Mouse (Mus musculus) lung, adult 2 months (tissue): Measurements from ENCODE around the gene Iqcd.

Experiments used
- CTCF ChIP-seq: fragments of 200-500 bp; IDR thresholded peaks from 2 replicates; pipeline ENCODE4 v1.5.1; 2011; ENCODE audit warnings: mild to moderate bottlenecking, low read length, control low read depth; ENCODE audit not compliant: insufficient read depth
- POLR2A ChIP-seq: fragments of 200-500 bp; IDR thresholded peaks from 2 replicates; pipeline ENCODE4 v1.6.1; 2011; ENCODE audit warnings: low read depth, mild to moderate bottlenecking, control low read depth, low read length, borderline replicate concordance; ENCODE audit errors: extremely low read depth

- TF ChIP-seq POLR2A = no peak
- no peak for TF ChIP-seq CTCF
Measured at GRCm38 (mm10) chr5:120563914-120564311, 24.9 kb upstream of the Iqcd start.
